Mouse (Mus musculus): ENCODE measurements around the gene Gm20388. TPM values are rescaled to one million over a fixed set of nuclear protein-coding genes. Genes with fewer than 3 reads are reported as not detected.
"Not testable (repeated sequence)": the region's sequence is repeated elsewhere in the genome, so short reads cannot be mapped to it uniquely, and the experiment has no call there.

The Gm20388 gene
- polyA plus RNA-seq, 1 experiment = 23.9 TPM

GRCm38 (mm10) chr8:123959473-123959872 is 4048.8 kb downstream of the Gm20388 start:
- Histone ChIP-seq H3K27ac (ENCODE audit: insufficient read depth, low read length) (no peak overlapping the region), H3K4me3 (ENCODE audit: insufficient read depth, low read length) (no peak overlapping the region), H3K4me1 (ENCODE audit: control insufficient read depth, insufficient read depth, low read length) (no peaks in the 10 kb centered on the region)
- TF ChIP-seq POLR2A (IDR thresholded peaks at IDR 0.05; ENCODE audit: extremely low read depth, insufficient read depth, low read length) (no peak), CTCF (IDR thresholded peaks at IDR 0.05; ENCODE audit: extremely low read depth, insufficient read depth, low read length) (no peak)

DNA sequence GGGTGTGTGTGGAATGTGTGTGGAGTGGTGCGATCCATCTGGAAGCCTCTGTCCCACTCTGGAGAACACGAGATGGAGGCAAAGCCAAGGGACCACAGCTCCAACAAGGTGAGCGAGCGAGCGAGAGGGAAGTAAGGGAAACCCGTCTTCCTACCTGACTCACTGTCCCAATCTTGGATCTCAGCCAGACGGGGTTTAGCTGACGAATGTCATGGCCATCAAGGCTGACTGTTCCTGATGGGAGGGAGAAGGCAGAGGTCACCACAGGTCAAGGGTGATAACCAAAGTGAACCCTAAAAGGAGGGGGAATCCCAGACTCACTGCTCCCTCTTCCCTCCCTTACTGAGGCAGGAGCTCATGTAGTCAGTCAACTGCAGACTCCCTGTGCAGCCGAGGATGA is 4049.4 kb downstream of the Gm20388 start:
- TF ChIP-seq POLR2A (IDR thresholded peaks at IDR 0.05; ENCODE audit: extremely low read depth, insufficient read depth, low read length) = no peak
- no peak for TF ChIP-seq CTCF (IDR thresholded peaks at IDR 0.05; ENCODE audit: extremely low read depth, insufficient read depth, low read length)
- Histone ChIP-seq H3K4me1 (ENCODE audit: control insufficient read depth, insufficient read depth, low read length) (no peaks in the 10 kb centered on the region), H3K27ac (ENCODE audit: insufficient read depth, low read length) (no peak overlapping the region), H3K4me3 (ENCODE audit: insufficient read depth, low read length) (no peak overlapping the region)

DNA sequence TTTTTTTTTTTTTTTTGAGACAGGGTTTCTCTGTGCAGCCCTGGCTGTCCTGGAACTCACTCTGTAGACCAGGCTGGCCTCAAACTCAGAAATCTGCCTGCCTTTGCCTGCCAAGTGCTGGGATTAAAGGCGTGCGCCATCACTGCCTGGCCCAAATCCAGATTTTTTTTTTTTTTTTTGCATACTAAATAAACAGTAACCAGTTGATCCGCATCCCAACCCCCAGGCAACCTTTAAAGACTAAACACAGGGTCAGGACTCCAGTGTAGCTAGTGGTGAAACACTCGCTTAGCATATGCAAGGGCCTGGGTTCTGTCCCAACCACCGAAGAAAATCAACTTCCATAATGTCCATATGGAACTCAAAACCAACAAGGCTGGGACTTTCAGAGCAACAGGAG is 4049.9 kb downstream of the Gm20388 start:
- H3K4me3 ChIP-seq (ENCODE audit: insufficient read depth, low read length); H3K27ac ChIP-seq (ENCODE audit: insufficient read depth, low read length); H3K4me1 ChIP-seq (ENCODE audit: control insufficient read depth, insufficient read depth, low read length): not testable (repeated sequence)

DNA sequence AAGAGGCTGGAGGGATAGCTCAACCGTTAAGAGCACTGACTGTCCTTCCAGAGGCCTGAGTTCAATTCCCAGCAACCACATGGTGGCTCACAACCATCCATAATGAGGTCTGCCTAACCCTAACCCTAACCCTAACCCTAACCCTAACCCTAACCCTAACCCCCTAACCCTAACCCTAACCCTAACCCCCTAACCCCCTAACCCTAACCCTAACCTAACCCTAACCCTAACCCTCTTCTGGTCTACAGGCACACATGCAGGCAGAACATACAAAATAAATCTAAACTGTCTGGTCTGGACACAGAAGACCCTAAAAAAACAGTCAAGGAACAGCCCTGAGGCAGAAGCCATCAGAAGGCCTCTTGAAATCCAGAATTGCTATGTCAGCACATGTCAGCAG is 4050.7 kb downstream of the Gm20388 start:
- TF ChIP-seq CTCF (IDR thresholded peaks at IDR 0.05; ENCODE audit: extremely low read depth, insufficient read depth, low read length) (no peak), POLR2A (IDR thresholded peaks at IDR 0.05; ENCODE audit: extremely low read depth, insufficient read depth, low read length) (no peak)
- Histone ChIP-seq H3K27ac (ENCODE audit: insufficient read depth, low read length) (no peak overlapping the region), H3K4me3 (ENCODE audit: insufficient read depth, low read length) (no peak overlapping the region), H3K4me1 (ENCODE audit: control insufficient read depth, insufficient read depth, low read length) (no peaks in the 10 kb centered on the region)

DNA sequence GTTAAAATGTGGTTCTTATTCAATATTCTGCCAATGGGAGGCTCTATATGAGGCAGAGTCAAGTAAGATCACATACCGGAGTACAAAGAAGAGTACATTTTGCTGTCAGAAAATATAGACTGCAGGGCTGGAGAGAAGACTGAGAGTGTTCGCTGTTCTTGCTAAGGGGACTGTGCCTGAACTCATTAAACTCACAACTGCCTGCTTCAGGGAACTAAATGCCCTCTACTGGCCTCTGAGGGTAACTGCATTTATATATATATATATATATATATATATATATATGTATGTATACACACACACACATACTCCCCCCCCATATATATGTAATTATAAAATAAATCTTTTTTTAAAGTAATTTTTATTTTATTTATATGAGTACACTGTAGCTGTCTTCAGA is 4056.3 kb downstream of the Gm20388 start:
- Histone ChIP-seq H3K4me3 (ENCODE audit: insufficient read depth, low read length) (no peak overlapping the region), H3K4me1 (ENCODE audit: control insufficient read depth, insufficient read depth, low read length) (no peaks in the 10 kb centered on the region)
- no peak for TF ChIP-seq POLR2A (IDR thresholded peaks at IDR 0.05; ENCODE audit: extremely low read depth, insufficient read depth, low read length)
- TF ChIP-seq CTCF (IDR thresholded peaks at IDR 0.05; ENCODE audit: extremely low read depth, insufficient read depth, low read length) = peak; percentile 23; the same call in 1 of the 2 replicates

DNA sequence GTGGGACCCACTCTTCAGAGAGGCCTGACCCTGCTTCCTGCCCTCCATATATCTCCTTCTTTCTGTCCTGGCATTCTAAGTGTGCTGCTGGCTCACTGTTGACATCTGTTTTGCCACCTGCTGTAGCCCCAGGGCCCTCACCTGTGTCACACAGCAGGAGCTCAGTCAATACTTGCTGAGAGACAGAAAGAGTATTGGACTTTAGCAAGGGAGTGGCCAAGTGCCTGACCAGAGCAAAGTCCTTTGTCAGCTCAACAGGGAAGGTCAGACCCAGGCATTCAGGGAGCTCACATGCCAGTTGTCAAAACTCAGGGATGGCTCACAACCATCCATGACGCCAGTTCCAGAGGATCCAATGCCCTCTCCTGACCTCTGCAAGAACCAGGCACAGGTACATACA is 4062.9 kb downstream of the Gm20388 start:
- TF ChIP-seq POLR2A (IDR thresholded peaks at IDR 0.05; ENCODE audit: extremely low read depth, insufficient read depth, low read length) = no peak
- no peak for TF ChIP-seq CTCF (IDR thresholded peaks at IDR 0.05; ENCODE audit: extremely low read depth, insufficient read depth, low read length)
- H3K27ac ChIP-seq (ENCODE audit: insufficient read depth, low read length) = no peak overlapping the region
- H3K4me3 ChIP-seq (ENCODE audit: insufficient read depth, low read length) = no peak overlapping the region
- no peaks in the 10 kb centered on the region; the same call in 1 of the 2 replicates for H3K4me1 ChIP-seq (ENCODE audit: control insufficient read depth, insufficient read depth, low read length)

More for the DNA sequence above, 4056.3 kb downstream of the Gm20388 start:
- H3K27ac ChIP-seq (ENCODE audit: insufficient read depth, low read length) = no peak overlapping the region

- TF ChIP-seq CTCF (IDR thresholded peaks at IDR 0.05; ENCODE audit: extremely low read depth, insufficient read depth, low read length) = no peak
- no peak for TF ChIP-seq POLR2A (IDR thresholded peaks at IDR 0.05; ENCODE audit: extremely low read depth, insufficient read depth, low read length)
- H3K27ac ChIP-seq (ENCODE audit: insufficient read depth, low read length) = no peak overlapping the region
- no peak overlapping the region for H3K4me3 ChIP-seq (ENCODE audit: insufficient read depth, low read length)
- no peaks in the 10 kb centered on the region; the same call in 1 of the 2 replicates for H3K4me1 ChIP-seq (ENCODE audit: control insufficient read depth, insufficient read depth, low read length)
Measured at GRCm38 (mm10) chr8:123977499-123977898, 4066.9 kb downstream of the Gm20388 start.

GRCm38 (mm10) chr8:123978166-123978838 is 4067.7 kb downstream of the Gm20388 start:
- TF ChIP-seq POLR2A (IDR thresholded peaks at IDR 0.05; ENCODE audit: extremely low read depth, insufficient read depth, low read length) = no peak
- TF ChIP-seq CTCF (IDR thresholded peaks at IDR 0.05; ENCODE audit: extremely low read depth, insufficient read depth, low read length) = no peak
- Histone ChIP-seq H3K4me3 (ENCODE audit: insufficient read depth, low read length) (no peak overlapping the region), H3K27ac (ENCODE audit: insufficient read depth, low read length) (no peak overlapping the region), H3K4me1 (ENCODE audit: control insufficient read depth, insufficient read depth, low read length) (no peaks in the 10 kb centered on the region; the same call in 1 of the 2 replicates)

DNA sequence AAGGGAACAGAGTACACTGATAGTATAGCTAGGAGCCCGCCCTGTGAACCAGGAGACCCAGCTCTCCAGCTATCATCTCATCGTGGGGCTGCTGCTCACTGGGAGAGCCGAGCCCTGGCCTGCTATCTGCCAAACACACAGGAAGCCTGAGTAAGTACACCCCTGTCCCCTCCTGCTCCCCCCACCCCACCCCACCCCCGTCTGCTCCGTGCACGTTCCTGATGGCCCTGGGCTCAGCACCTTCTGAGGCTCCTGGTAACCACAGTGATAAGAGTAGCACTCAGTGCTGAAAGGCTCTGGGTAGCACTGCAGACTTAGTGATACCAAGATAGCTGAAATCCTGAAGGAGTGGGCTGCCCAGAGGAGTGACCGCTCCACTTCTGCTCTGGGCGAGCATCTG is 4068.3 kb downstream of the Gm20388 start:
- TF ChIP-seq POLR2A (IDR thresholded peaks at IDR 0.05; ENCODE audit: extremely low read depth, insufficient read depth, low read length) (no peak), CTCF (IDR thresholded peaks at IDR 0.05; ENCODE audit: extremely low read depth, insufficient read depth, low read length) (no peak)
- Histone ChIP-seq H3K27ac (ENCODE audit: insufficient read depth, low read length) (no peak overlapping the region), H3K4me1 (ENCODE audit: control insufficient read depth, insufficient read depth, low read length) (no peaks in the 10 kb centered on the region; the same call in 1 of the 2 replicates), H3K4me3 (ENCODE audit: insufficient read depth, low read length) (no peak overlapping the region)

GRCm38 (mm10) chr8:123980239-123980638 is 4069.6 kb downstream of the Gm20388 start:
- no peaks in the 10 kb centered on the region; the same call in 1 of the 2 replicates for H3K4me1 ChIP-seq (ENCODE audit: control insufficient read depth, insufficient read depth, low read length)
- TF ChIP-seq CTCF (IDR thresholded peaks at IDR 0.05; ENCODE audit: extremely low read depth, insufficient read depth, low read length) (no peak), POLR2A (IDR thresholded peaks at IDR 0.05; ENCODE audit: extremely low read depth, insufficient read depth, low read length) (no peak)
- H3K27ac ChIP-seq (ENCODE audit: insufficient read depth, low read length) = no peak overlapping the region
- no peak overlapping the region for H3K4me3 ChIP-seq (ENCODE audit: insufficient read depth, low read length)

Data from cortical plate, adult 2 months (tissue).